Mouse (Mus musculus): ENCODE measurements at regions not wholly inside any gene's neighbourhood (a gene's known extent, or its start where the extent isn't known, plus 50 kb on each side); places are given as distances from the start of the nearest gene placed in this dataset.

DNA sequence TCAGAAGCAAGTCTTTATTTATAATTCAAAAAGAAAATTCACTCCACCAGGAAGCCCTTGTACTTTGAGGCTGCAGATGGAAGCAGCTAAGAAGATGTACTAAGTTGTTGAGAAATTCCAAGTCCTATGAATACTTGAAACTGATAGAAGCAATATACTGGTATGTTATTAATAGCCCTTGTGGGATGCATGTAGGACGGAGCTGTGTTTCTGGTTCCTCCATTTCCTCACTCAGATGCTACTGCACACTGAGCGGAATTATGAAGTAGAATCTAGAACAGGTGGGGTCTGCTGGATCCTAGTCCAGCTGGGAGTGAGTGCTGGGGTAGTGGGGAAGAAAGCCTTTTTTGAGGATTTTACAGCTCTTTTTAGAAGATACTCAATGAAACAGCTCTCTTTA, 510.5 kb downstream of the Zfp352 start:
- no peaks in the 10 kb centered on the region for H3K9me3 ChIP-seq (ENCODE audit: low read length)
- no peak for TF ChIP-seq CTCF (IDR thresholded peaks at IDR 0.05; ENCODE audit: low read depth)
- no peaks in the 10 kb centered on the region for H3K4me1 ChIP-seq (ENCODE audit: insufficient read depth, low read length)
- H3K9ac ChIP-seq (replicated peaks; ENCODE audit: low read length) = no peak overlapping the region
- H3K4me3 ChIP-seq (ENCODE audit: low read length) = no peak overlapping the region
- H3K36me3 ChIP-seq (ENCODE audit: insufficient read depth, low read length) = no peaks in the 10 kb centered on the region
- no peak overlapping the region for H3K4me2 ChIP-seq (ENCODE audit: low read depth, low read length)
- ATAC-seq (no peak), DNase-seq (ENCODE audit: low spot score) (no peak)
- no peak overlapping the region for H3K27ac ChIP-seq
- 93% methylated on average over 2 of the region's 2 CpGs for WGBS
- H3K27me3 ChIP-seq (ENCODE audit: insufficient read depth, low read length) = no peaks in the 10 kb centered on the region

DNA sequence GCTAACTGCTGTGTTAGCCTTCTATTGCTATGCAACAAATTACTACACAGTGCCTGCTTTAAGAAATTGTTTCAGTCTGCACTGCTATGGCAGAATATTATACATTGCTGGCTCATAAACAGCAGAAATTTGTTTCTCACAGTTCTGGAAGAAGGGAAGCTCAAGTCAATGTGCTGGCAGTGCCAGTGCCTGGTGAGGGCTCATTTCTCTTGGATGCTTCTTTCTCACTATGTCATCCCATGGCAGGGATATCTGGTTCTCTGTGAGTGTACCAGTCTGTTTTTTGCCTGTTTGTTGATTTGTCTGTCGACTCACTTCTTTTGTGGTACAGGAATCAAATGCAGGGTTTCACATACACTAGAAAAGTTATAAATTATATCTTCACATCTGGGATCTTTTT, 516.2 kb downstream of the Zfp352 start:
- H3K4me3 ChIP-seq (ENCODE audit: low read length) = no peak overlapping the region
- H3K9ac ChIP-seq (replicated peaks; ENCODE audit: low read length) = no peak overlapping the region
- no peaks in the 10 kb centered on the region for H3K27me3 ChIP-seq (ENCODE audit: insufficient read depth, low read length)
- TF ChIP-seq CTCF (IDR thresholded peaks at IDR 0.05; ENCODE audit: low read depth) = no peak
- ATAC-seq = no peak
- no peaks in the 10 kb centered on the region for H3K36me3 ChIP-seq (ENCODE audit: insufficient read depth, low read length)
- H3K9me3 ChIP-seq (ENCODE audit: low read length) = no peaks in the 10 kb centered on the region
- H3K4me1 ChIP-seq (ENCODE audit: insufficient read depth, low read length) = no peaks in the 10 kb centered on the region
- no peak overlapping the region for H3K4me2 ChIP-seq (ENCODE audit: low read depth, low read length)
- no peak for DNase-seq (ENCODE audit: low spot score)
- no peak overlapping the region for H3K27ac ChIP-seq
- 76% methylated on average over 1 of the region's 1 CpGs for WGBS

DNA sequence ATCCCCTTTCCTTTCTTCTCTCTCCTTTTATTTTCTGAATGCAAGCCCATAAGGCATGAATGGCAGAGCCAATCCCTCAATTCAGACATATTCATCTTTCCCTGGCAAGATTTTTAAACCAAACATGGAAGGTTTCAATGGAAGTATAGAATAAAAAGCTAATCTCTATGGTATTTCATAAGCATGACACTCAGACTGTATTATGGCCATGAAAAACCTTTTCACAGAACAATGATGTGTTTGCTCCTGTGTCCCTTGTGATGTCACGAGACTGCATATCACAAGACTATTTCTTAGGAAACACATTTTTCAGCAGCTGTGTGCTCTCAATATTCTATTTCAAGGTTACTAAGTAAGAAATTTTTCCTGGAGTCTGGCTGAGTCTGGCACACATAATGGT, 525.5 kb downstream of the Zfp352 start:
- no peak overlapping the region for H3K4me2 ChIP-seq (ENCODE audit: low read depth, low read length)
- no peaks in the 10 kb centered on the region for H3K36me3 ChIP-seq (ENCODE audit: insufficient read depth, low read length)
- DNase-seq (ENCODE audit: low spot score) = no peak
- 51% methylated on average over 1 of the region's 1 CpGs for WGBS
- no peak overlapping the region for H3K4me3 ChIP-seq (ENCODE audit: low read length)
- H3K27me3 ChIP-seq (ENCODE audit: insufficient read depth, low read length) = no peaks in the 10 kb centered on the region
- H3K9ac ChIP-seq (replicated peaks; ENCODE audit: low read length) = no peak overlapping the region
- no peak overlapping the region for H3K27ac ChIP-seq
- no peak for ATAC-seq
- no peaks in the 10 kb centered on the region for H3K4me1 ChIP-seq (ENCODE audit: insufficient read depth, low read length)
- TF ChIP-seq CTCF (IDR thresholded peaks at IDR 0.05; ENCODE audit: low read depth) = no peak
- H3K9me3 ChIP-seq (ENCODE audit: low read length) = no peaks in the 10 kb centered on the region
